Mouse (Mus musculus) heart, postnatal 0 days (tissue): ENCODE results near the gene Comt.

ENCODE experiments used
- CTCF ChIP-seq: IDR thresholded peaks from 2 replicates; pipeline ENCODE4 v1.5.1; 2016; ENCODE audit warnings: antibody characterized with exemption, control low read depth, low read depth
- EP300 ChIP-seq: IDR thresholded peaks from 2 replicates; pipeline ENCODE4 v1.6.1; 2016; ENCODE audit warnings: antibody characterized with exemption, low read depth

DNA sequence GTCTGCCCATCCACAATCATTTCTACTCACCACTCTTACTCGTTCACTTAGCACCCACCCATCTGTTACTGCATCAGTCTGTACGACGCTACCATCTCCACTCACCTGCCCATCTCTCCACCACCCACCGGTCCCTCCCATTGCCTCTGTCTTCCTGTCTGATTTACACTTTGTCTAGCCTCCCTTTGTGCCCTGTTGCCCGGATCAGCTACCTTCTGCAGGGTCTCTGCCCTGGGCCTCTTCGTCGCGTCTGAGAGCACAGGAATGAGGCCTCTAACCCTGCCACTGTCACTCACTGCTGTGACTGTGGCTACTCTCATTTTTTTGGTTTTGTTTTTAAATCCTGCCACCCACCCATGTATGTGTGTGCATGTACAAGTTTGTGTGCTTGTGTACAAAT lies 42.0 kb downstream of the Comt start:
- TF ChIP-seq CTCF (no peak), EP300 (no peak)
